Mouse (Mus musculus): Measurements from ENCODE around the gene Scn2a.
A peak's percentile ranks its signal among the peaks of the same experiment; 100 is the strongest.
"Not testable (repeated sequence)": the region's sequence is repeated elsewhere in the genome, so short reads cannot be mapped to it uniquely, and the experiment has no call there.

The Scn2a gene

DNA sequence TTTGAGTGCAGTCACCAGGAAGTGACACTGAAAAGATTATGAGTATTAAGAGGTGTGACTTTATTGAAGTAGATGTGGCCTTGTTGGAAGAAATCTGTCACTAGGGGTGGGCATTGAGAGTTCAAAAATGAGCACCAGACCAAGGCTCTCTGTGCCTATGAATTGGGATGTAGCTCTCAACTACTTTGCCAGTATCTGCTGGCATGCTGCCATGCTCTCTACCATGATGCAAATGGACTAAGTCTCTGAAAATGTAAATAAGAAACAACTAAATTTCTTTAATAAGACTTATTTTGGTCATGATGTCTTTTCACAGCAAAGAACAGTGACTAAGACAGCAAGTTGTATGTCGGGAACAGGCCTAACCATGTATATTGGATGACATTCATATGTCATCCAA is 79.7 kb downstream of the Scn2a start:
- no peak for DNase-seq (ENCODE audit: low spot score)

- DNase-seq (ENCODE audit: low spot score) = no peak
These were observed 80.6 kb downstream of the Scn2a start for GRCm38 (mm10) chr2:65701175-65701574.

GRCm38 (mm10) chr2:65722219-65722800 is 101.7 kb downstream of the Scn2a start:
- no peak for DNase-seq (ENCODE audit: low spot score)

DNA sequence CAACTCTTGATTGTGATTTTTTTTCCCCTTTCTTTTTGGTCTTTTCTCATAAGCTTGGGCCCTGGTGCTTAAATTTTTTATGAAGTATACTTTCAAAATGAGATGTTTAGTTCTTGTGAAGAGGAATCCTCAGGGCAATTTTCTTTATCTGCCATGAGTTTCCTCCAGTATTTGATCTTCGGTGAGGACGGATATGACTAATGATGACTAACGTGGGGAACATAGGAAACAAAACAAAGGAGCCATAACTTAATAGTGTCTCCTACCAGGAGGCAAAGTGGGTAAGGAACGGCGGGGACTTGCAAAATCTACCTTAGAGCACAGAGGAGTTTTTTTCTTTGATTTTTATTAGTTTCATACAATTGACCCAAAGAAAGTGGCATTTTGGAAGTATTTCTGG is 124.8 kb downstream of the Scn2a start:
- no peak for DNase-seq (ENCODE audit: low spot score)

- DNase-seq (ENCODE audit: low spot score) = peak; percentile 15
These were observed 161.9 kb downstream of the Scn2a start for GRCm38 (mm10) chr2:65782442-65782841.

- DNase-seq (ENCODE audit: low spot score) = no peak
These were observed 162.8 kb downstream of the Scn2a start for GRCm38 (mm10) chr2:65783392-65783791.

GRCm38 (mm10) chr2:65792516-65792915 is 171.9 kb downstream of the Scn2a start:
- DNase-seq (ENCODE audit: low spot score) = peak; percentile 69

GRCm38 (mm10) chr2:65793593-65793992 is 173.0 kb downstream of the Scn2a start:
- DNase-seq (ENCODE audit: low spot score) = no peak

DNA sequence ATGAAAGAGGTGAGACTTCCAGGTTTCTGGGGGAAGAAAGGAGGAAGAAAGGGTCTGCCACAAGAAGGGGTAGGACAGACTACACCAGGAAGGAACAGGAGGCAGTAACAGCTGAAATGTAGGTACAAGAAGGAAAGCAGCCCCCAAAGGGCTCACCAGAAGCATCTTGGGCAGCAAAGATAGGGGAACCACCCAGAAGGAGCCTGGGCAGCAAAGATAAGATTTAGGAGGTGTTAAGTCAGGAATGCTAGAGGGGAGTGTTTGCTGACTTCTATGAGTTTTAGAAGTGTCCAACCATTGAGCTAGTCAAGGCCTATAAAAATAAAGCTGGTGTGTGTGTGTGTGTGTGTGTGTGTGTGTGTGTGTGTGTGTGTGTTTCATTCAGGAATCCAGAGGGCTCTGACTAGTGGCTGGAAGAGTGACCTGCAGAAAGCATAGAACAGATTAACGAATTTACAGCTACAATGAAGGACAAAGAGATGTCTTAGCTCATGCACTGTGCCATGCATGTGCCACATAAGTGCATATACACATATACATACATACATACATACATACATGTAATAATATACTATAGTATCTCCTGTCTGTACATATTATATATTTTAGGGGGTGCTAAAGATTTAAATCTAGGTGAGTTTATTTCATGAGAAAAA is 180.6 kb downstream of the Scn2a start:
- no peak for DNase-seq (ENCODE audit: low spot score)

GRCm38 (mm10) chr2:65806556-65806955 is 186.0 kb downstream of the Scn2a start:
- no peak for DNase-seq (ENCODE audit: low spot score)

DNA sequence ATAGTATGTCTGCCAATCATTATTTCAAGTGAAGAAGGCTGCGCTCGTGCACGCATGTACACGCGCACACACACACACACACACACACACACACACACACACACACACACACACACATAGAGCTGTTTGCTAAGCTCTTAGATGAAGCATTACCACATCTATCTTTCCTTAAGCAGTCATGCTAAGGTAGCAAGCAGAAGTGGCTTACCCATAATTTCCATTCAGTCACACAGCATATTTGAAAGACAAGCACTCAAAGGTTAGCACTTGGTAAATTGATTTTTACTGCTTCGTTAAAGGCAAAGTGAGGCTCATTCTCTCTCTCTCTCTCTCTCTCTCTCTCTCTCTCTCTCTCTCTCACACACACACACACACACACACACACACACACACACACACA is 190.6 kb downstream of the Scn2a start:
- not testable (repeated sequence) for DNase-seq (ENCODE audit: low spot score)
